Mouse (Mus musculus): ENCODE data around the gene Ext2. TPM values are rescaled to one million over a fixed set of nuclear protein-coding genes. Genes with fewer than 3 reads are reported as not detected.
A peak's percentile ranks its signal among the peaks of the same experiment; 100 is the strongest.

The Ext2 gene
- polyA plus RNA-seq, 1 experiment, result 78.9 TPM

- no peak overlapping the region for H3K4me3 ChIP-seq
Observed at GRCm38 (mm10) chr2:93644234-93644633, 178.1 kb downstream of the Ext2 start.

GRCm38 (mm10) chr2:93643403-93643780, 179.0 kb downstream of the Ext2 start:
- Histone ChIP-seq H3ac (ENCODE audit: control insufficient read depth, insufficient read length) (no peak overlapping the region), H3K27me3 (ENCODE audit: control insufficient read depth, insufficient read depth, insufficient read length) (peaks cover 93% of the 10 kb centered on the region), H3K4me3 (no peak overlapping the region), H3K36me3 (ENCODE audit: control insufficient read depth, insufficient read depth) (no peaks in the 10 kb centered on the region), H3K4me2 (ENCODE audit: low read depth) (no peak overlapping the region), H3K79me2 (ENCODE audit: control insufficient read depth, insufficient read depth) (no peaks in the 10 kb centered on the region)
- TF ChIP-seq POLR2AphosphoS2 (IDR thresholded peaks at IDR 0.05; ENCODE audit: insufficient read length, low read depth), result no peak
- no peak for TF ChIP-seq MYOD1 (IDR thresholded peaks at IDR 0.05; ENCODE audit: control insufficient read depth in 1 of 3, insufficient read length in 2 of 3, low read depth in 2 of 3)
- no peak for TF ChIP-seq E2F4 (IDR thresholded peaks at IDR 0.05; ENCODE audit: insufficient read depth)
- TF ChIP-seq POLR2A (IDR thresholded peaks at IDR 0.05; ENCODE audit: insufficient read length, low read depth), result no peak
- TF ChIP-seq SRF (IDR thresholded peaks at IDR 0.05; ENCODE audit: control insufficient read depth, insufficient read length, low read depth), result no peak
- TF ChIP-seq USF1 (IDR thresholded peaks at IDR 0.05; ENCODE audit: low read depth), result no peak
- TF ChIP-seq TCF12 (IDR thresholded peaks at IDR 0.05; ENCODE audit: insufficient read depth, poor library complexity, severe bottlenecking), result no peak
- no peak for TF ChIP-seq MAX (IDR thresholded peaks at IDR 0.05; ENCODE audit: low read depth)
- no peak for TF ChIP-seq REST (IDR thresholded peaks at IDR 0.05; ENCODE audit: insufficient read depth, insufficient read length)
- no peak for TF ChIP-seq TCF3 (IDR thresholded peaks at IDR 0.05; ENCODE audit: insufficient read length, low read depth)
- TF ChIP-seq MYOG (IDR thresholded peaks at IDR 0.05; ENCODE audit: control insufficient read depth in 1 of 3, insufficient read depth in 1 of 3, insufficient read length in 2 of 3, low read depth in 2 of 3), result no peak
- no peak for TF ChIP-seq CEBPB (IDR thresholded peaks at IDR 0.05; ENCODE audit: insufficient read depth, poor library complexity, severe bottlenecking)

More at GRCm38 (mm10) chr2:93644234-93644633, 178.1 kb downstream of the Ext2 start:
- peaks cover 95% of the 10 kb centered on the region for H3K27me3 ChIP-seq (ENCODE audit: control insufficient read depth, insufficient read depth, insufficient read length)
- TF ChIP-seq POLR2AphosphoS2 (IDR thresholded peaks at IDR 0.05; ENCODE audit: insufficient read length, low read depth) (no peak), CEBPB (IDR thresholded peaks at IDR 0.05; ENCODE audit: insufficient read depth, poor library complexity, severe bottlenecking) (no peak), MAX (IDR thresholded peaks at IDR 0.05; ENCODE audit: low read depth) (no peak), REST (IDR thresholded peaks at IDR 0.05; ENCODE audit: insufficient read depth, insufficient read length) (no peak), TCF3 (IDR thresholded peaks at IDR 0.05; ENCODE audit: insufficient read length, low read depth) (no peak), POLR2A (IDR thresholded peaks at IDR 0.05; ENCODE audit: insufficient read length, low read depth) (no peak), MYOD1 (IDR thresholded peaks at IDR 0.05; ENCODE audit: control insufficient read depth in 1 of 3, insufficient read length in 2 of 3, low read depth in 2 of 3) (no peak), E2F4 (IDR thresholded peaks at IDR 0.05; ENCODE audit: insufficient read depth) (no peak), MYOG (IDR thresholded peaks at IDR 0.05; ENCODE audit: control insufficient read depth in 1 of 3, insufficient read depth in 1 of 3, insufficient read length in 2 of 3, low read depth in 2 of 3) (no peak), TCF12 (IDR thresholded peaks at IDR 0.05; ENCODE audit: insufficient read depth, poor library complexity, severe bottlenecking) (no peak), SRF (IDR thresholded peaks at IDR 0.05; ENCODE audit: control insufficient read depth, insufficient read length, low read depth) (no peak), USF1 (IDR thresholded peaks at IDR 0.05; ENCODE audit: low read depth) (no peak)
- H3ac ChIP-seq (ENCODE audit: control insufficient read depth, insufficient read length), result no peak overlapping the region
- no peaks in the 10 kb centered on the region for H3K36me3 ChIP-seq (ENCODE audit: control insufficient read depth, insufficient read depth)
- no peak overlapping the region for H3K4me2 ChIP-seq (ENCODE audit: low read depth)
- no peaks in the 10 kb centered on the region for H3K79me2 ChIP-seq (ENCODE audit: control insufficient read depth, insufficient read depth)

GRCm38 (mm10) chr2:93634609-93635008, 187.8 kb downstream of the Ext2 start:
- H3K79me2 ChIP-seq (ENCODE audit: control insufficient read depth, insufficient read depth), result no peaks in the 10 kb centered on the region
- peaks cover 69% of the 10 kb centered on the region for H3K27me3 ChIP-seq (ENCODE audit: control insufficient read depth, insufficient read depth, insufficient read length)
- H3K4me3 ChIP-seq, result no peak overlapping the region
- no peak overlapping the region for H3ac ChIP-seq (ENCODE audit: control insufficient read depth, insufficient read length)
- TF ChIP-seq MYOD1 (IDR thresholded peaks at IDR 0.05; ENCODE audit: control insufficient read depth in 1 of 3, insufficient read length in 2 of 3, low read depth in 2 of 3) (no peak), POLR2AphosphoS2 (IDR thresholded peaks at IDR 0.05; ENCODE audit: insufficient read length, low read depth) (no peak), CEBPB (IDR thresholded peaks at IDR 0.05; ENCODE audit: insufficient read depth, poor library complexity, severe bottlenecking) (no peak), MYOG (IDR thresholded peaks at IDR 0.05; ENCODE audit: control insufficient read depth in 1 of 3, insufficient read depth in 1 of 3, insufficient read length in 2 of 3, low read depth in 2 of 3) (no peak), REST (IDR thresholded peaks at IDR 0.05; ENCODE audit: insufficient read depth, insufficient read length) (no peak), TCF12 (IDR thresholded peaks at IDR 0.05; ENCODE audit: insufficient read depth, poor library complexity, severe bottlenecking) (no peak), USF1 (IDR thresholded peaks at IDR 0.05; ENCODE audit: low read depth) (no peak), SRF (IDR thresholded peaks at IDR 0.05; ENCODE audit: control insufficient read depth, insufficient read length, low read depth) (no peak), POLR2A (IDR thresholded peaks at IDR 0.05; ENCODE audit: insufficient read length, low read depth) (no peak), TCF3 (IDR thresholded peaks at IDR 0.05; ENCODE audit: insufficient read length, low read depth) (no peak), MAX (IDR thresholded peaks at IDR 0.05; ENCODE audit: low read depth) (no peak)
- H3K36me3 ChIP-seq (ENCODE audit: control insufficient read depth, insufficient read depth), result no peaks in the 10 kb centered on the region
- peak overlapping the region; percentile 24 for H3K4me2 ChIP-seq (ENCODE audit: low read depth)

GRCm38 (mm10) chr2:93624665-93625408, 197.5 kb downstream of the Ext2 start:
- no peak overlapping the region for H3K4me2 ChIP-seq (ENCODE audit: low read depth)
- TF ChIP-seq TCF12 (IDR thresholded peaks at IDR 0.05; ENCODE audit: insufficient read depth, poor library complexity, severe bottlenecking), result no peak
- no peak for TF ChIP-seq USF1 (IDR thresholded peaks at IDR 0.05; ENCODE audit: low read depth)
- no peak for TF ChIP-seq TCF3 (IDR thresholded peaks at IDR 0.05; ENCODE audit: insufficient read length, low read depth)
- no peak for TF ChIP-seq POLR2AphosphoS2 (IDR thresholded peaks at IDR 0.05; ENCODE audit: insufficient read length, low read depth)
- no peak for TF ChIP-seq E2F4 (IDR thresholded peaks at IDR 0.05; ENCODE audit: insufficient read depth)
- TF ChIP-seq REST (IDR thresholded peaks at IDR 0.05; ENCODE audit: insufficient read depth, insufficient read length), result no peak
- TF ChIP-seq MYOD1 (IDR thresholded peaks at IDR 0.05; ENCODE audit: control insufficient read depth in 1 of 3, insufficient read length in 2 of 3, low read depth in 2 of 3), result no peak
- H3ac ChIP-seq (ENCODE audit: control insufficient read depth, insufficient read length), result no peak overlapping the region
- no peaks in the 10 kb centered on the region for H3K79me2 ChIP-seq (ENCODE audit: control insufficient read depth, insufficient read depth)
- no peak overlapping the region for H3K4me3 ChIP-seq
- H3K27me3 ChIP-seq (ENCODE audit: control insufficient read depth, insufficient read depth, insufficient read length), result peaks cover 74% of the 10 kb centered on the region
- no peaks in the 10 kb centered on the region for H3K36me3 ChIP-seq (ENCODE audit: control insufficient read depth, insufficient read depth)

Measured in myocyte (in vitro differentiated cells).